Mouse (Mus musculus) G1E (cell line): ENCODE measurements around the gene Tab1. TPM values are rescaled to one million over a fixed set of nuclear protein-coding genes. Genes with fewer than 3 reads are reported as not detected.
A peak's percentile ranks its signal among the peaks of the same experiment; 100 is the strongest.

Experiments
- ATAC-seq: 2 replicates; pipeline ENCODE4 v1.8.0; 2016; ENCODE audit warnings: mild to moderate bottlenecking; ENCODE audit not compliant: insufficient number of reproducible peaks, poor library complexity, low FRiP score, severe bottlenecking; ENCODE audit errors: extremely low read depth
- DNase-seq: peaks from one replicate; pipeline ENCODE4 v3.0.0; 2012; ENCODE audit warnings: low spot score
- H3K27me3 ChIP-seq: 2 replicates; pipeline ENCODE4 v1.6.1; 2012; ENCODE audit warnings: mild to moderate bottlenecking, low read length, inconsistent platforms; ENCODE audit not compliant: insufficient read depth
- H3K36me3 ChIP-seq: replicated peaks from 2 replicates; pipeline ENCODE3; 2012; ENCODE audit warnings: mild to moderate bottlenecking, inconsistent platforms
- H3K4me1 ChIP-seq: 2 replicates; pipeline ENCODE4 v1.6.1; 2012; ENCODE audit warnings: low read depth, low read length, inconsistent platforms, mixed read lengths; ENCODE audit not compliant: insufficient read depth
- H3K4me3 ChIP-seq: 2 replicates; pipeline ENCODE4 v1.5.1; 2012; ENCODE audit warnings: low read depth, mild to moderate bottlenecking, inconsistent platforms, low read length, moderate library complexity, mixed read lengths
- H3K9me3 ChIP-seq: replicated peaks from 2 replicates; pipeline ENCODE4 v1.6.1; 2012; ENCODE audit warnings: inconsistent platforms
- CTCF ChIP-seq: IDR thresholded peaks from 2 replicates; pipeline ENCODE4 v1.5.1; 2012; ENCODE audit warnings: low read depth, low read length, inconsistent platforms, mixed read lengths
- GATA1 ChIP-seq: IDR thresholded peaks from 2 replicates; pipeline ENCODE4 v1.6.1; 2012; ENCODE audit warnings: borderline replicate concordance, low read length, inconsistent platforms, mixed read lengths
- GATA2 ChIP-seq: IDR thresholded peaks from 2 replicates; pipeline ENCODE4 v1.6.1; 2012; ENCODE audit warnings: low read depth, low read length, inconsistent platforms, borderline replicate concordance
- POLR2AphosphoS5 ChIP-seq: IDR thresholded peaks from 2 replicates; pipeline ENCODE4 v1.6.1; 2012; ENCODE audit warnings: low read depth, low read length, inconsistent platforms; ENCODE audit not compliant: insufficient replicate concordance
- TAL1 ChIP-seq: conservative IDR thresholded peaks from 2 replicates; pipeline ENCODE4 v1.6.1; 2012; ENCODE audit warnings: low read depth, low read length, inconsistent platforms, mixed read lengths
- polyA plus RNA-seq: library from polyadenylated mRNA; stranded (reverse); fragments of >175 nt; gene quantifications from 2 replicates; pipeline ENCODE4 v1.2.3, GENCODE M21; 2012
- total RNA-seq, 2 experiments: library from RNA; stranded (forward) in 1 of 2; stranded (reverse) in 1 of 2; fragments of 200-1000 nt in 1 of 2; fragments of >200 nt in 1 of 2; fragmentation: Nextera tagmentation in 1 of 2; gene quantifications; 2 replicates each; pipeline ENCODE4 v1.2.3; 2014 to 2017

Tab1 gene
- total and polyA plus RNA-seq, 3 experiments: 22.3 to 29.1 (median 27.2) TPM

DNA sequence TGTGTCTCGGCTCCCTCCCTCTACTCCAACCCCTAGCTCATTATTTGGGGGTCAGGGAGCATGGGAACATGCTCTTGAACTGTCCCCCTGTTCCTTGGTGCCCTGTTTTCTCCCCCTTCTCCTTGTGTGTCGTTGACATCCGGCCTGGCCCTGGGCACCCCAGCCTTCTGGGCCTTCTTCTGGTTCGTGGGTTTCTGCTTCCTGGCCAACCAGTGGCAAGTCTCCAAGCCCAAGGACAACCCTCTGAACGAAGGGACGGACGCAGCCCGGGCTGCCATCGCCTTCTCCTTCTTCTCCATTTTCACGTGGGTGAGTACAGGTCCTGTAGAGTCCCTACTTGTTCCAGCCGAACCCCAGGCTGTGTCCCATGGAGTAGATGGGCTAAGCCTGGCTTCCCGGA lies 21.5 kb upstream of the Tab1 start:
- no peak for ATAC-seq
- Histone ChIP-seq H3K36me3 (peaks cover 88% of the 10 kb centered on the region), H3K4me1 (peaks cover 44% of the 10 kb centered on the region), H3K4me3 (no peak overlapping the region), H3K9me3 (peaks cover 2% of the 10 kb centered on the region; the same call in 1 of the 2 replicates), H3K27me3 (no peaks in the 10 kb centered on the region)
- TF ChIP-seq POLR2AphosphoS5: no peak
- no peak for DNase-seq

DNA sequence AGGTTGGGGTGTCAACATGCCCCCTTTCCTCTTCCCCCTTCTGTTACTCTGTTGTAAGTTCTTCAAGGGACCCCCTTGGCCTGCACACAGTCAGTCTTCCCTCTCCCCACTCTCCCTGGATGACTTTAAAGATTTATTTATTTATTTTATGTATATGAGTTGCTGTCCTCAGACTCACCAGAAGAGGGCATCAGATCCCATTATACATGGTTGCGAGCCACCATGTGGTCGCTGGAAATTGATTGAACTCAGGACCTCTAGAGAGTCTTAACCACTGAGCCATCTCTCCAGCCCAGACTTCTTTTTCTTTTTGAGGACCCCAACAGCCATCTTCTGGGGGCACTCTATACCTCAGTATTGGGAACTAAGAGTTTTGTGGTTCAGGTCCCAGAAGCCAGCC lies 20.4 kb upstream of the Tab1 start:
- H3K27me3 ChIP-seq: no peaks in the 10 kb centered on the region
- no peak overlapping the region for H3K4me3 ChIP-seq
- peaks cover 88% of the 10 kb centered on the region for H3K36me3 ChIP-seq
- no peak for DNase-seq
- TF ChIP-seq GATA2: no peak
- TF ChIP-seq GATA1: no peak
- no peak for TF ChIP-seq CTCF
- no peak for TF ChIP-seq TAL1
- no peak for TF ChIP-seq POLR2AphosphoS5
- no peak for ATAC-seq
- peaks cover 47% of the 10 kb centered on the region for H3K4me1 ChIP-seq
- H3K9me3 ChIP-seq: peaks cover 2% of the 10 kb centered on the region; the same call in 1 of the 2 replicates

DNA sequence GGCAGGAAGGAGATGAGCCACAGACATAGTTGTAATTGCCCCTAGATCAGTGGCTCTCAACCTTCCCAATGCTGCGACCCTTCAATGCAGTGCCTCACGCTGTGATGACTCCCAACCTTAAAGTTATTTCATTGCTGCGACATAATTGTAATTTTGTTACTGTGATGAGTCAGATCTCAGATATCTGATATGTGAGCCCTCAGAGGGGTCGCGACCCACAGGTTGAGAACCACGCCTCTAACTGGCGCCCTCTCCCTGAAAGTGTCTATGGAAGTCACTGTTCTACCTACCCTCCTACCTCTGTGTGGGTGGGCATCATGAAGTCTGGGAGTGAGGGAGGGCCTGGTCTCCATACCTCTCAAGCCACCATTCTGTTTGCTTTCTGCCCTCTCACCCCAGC lies 18.5 kb upstream of the Tab1 start:
- H3K9me3 ChIP-seq: peaks cover 2% of the 10 kb centered on the region; the same call in 1 of the 2 replicates
- H3K36me3 ChIP-seq: peaks cover 95% of the 10 kb centered on the region
- H3K27me3 ChIP-seq: no peaks in the 10 kb centered on the region
- TF ChIP-seq GATA1 (no peak), CTCF (no peak)
- no peak overlapping the region for H3K4me3 ChIP-seq
- DNase-seq: no peak
- ATAC-seq: no peak
- H3K4me1 ChIP-seq: peaks cover 48% of the 10 kb centered on the region

DNA sequence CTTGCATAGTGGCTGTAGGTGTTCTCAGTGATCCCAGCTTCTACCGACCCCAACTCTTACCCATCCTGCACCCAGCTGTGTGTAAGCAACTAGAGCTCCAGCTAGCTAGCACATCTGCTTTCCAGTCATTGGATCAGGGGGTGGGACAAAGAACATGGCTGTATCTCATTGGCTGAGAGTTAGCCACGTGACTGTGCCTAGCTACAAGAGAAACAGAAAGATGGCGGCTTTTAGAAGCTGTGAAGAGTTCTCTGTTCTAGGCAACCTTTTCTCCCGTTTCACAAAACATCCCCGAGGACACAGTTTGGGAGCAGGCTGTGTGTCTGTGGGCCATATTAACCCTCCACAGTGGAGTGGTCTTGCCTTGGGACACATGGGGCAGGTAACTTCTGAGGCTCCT lies 17.7 kb upstream of the Tab1 start:
- H3K4me1 ChIP-seq: peaks cover 50% of the 10 kb centered on the region
- ATAC-seq (no peak), DNase-seq (no peak)
- H3K4me3 ChIP-seq: no peak overlapping the region
- H3K27me3 ChIP-seq: no peaks in the 10 kb centered on the region
- H3K36me3 ChIP-seq: peaks cover 98% of the 10 kb centered on the region
- TF ChIP-seq TAL1: no peak
- peaks cover 2% of the 10 kb centered on the region; the same call in 1 of the 2 replicates for H3K9me3 ChIP-seq

DNA sequence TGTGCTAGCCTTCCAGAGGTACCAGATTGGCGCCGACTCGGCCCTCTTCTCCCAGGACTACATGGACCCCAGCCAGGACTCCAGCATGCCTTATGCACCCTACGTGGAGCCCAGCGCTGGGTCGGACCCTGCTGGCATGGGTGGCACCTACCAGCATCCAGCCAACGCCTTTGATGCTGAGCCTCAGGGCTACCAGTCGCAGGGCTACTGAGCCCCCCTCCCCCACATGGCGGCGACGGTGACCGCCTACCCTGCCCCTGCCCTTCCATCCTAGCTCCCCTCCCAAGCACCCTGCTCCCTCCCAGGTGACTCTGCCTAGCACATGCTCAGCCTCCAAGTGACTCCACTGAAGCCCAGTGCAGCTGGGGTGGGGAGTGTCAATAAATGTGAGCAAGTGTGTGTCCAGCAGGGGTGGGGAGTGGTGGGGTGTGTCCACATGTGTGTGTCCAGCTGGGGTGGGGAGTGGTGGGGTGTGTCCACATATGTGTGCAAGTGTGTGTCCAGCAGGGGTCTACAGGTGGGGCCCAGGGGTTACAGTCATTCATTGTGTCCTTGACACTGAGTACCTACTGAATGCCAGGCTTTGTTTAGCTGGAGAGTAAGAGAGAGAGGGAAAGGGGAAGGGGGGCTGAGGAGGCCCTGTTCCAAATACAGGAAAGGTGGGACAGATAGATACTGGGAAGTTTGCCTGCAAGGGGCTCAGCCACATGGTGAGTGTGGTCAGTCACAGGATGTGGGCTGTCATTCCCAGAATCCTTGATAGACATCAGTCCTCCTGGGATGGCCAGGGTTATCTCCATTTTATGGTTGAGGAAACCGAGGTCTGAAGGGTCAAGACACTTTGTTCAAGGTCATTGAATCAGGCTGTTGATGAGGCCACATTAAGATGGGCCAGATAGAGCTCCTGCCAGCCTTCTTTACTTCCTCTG lies 16.8 kb upstream of the Tab1 start:
- TF ChIP-seq TAL1 (peak; percentile 65; the same call in 1 of the 2 replicates), GATA2 (no peak), GATA1 (no peak), POLR2AphosphoS5 (no peak)
- peaks cover 48% of the 10 kb centered on the region for H3K4me1 ChIP-seq

DNA sequence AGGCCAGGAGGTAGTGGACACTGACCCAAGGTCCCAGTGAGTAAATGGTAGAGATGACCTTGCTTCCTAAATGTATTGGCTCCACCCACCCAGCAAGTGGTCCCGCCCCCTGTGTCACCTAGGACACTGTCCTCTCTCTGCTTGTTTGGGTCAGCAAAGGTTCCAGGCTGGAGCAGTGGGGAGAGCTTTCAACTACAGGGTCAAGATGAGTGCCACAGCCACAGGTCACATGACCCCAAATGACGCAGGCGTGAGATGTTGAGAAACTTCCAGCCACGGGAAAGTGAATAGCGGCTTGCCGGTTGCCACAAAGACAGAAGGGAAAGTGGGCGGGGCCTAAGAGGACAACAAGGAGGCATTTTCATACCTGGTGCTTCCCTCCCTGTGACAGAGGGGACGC lies 15.8 kb upstream of the Tab1 start:
- TF ChIP-seq CTCF (no peak), GATA1 (no peak), POLR2AphosphoS5 (no peak), GATA2 (no peak), TAL1 (no peak)
- peaks cover 51% of the 10 kb centered on the region for H3K4me1 ChIP-seq
- peak overlapping the region; percentile 57; the same call in 1 of the 2 replicates for H3K4me3 ChIP-seq
- DNase-seq (no peak), ATAC-seq (no peak)
- H3K27me3 ChIP-seq: no peaks in the 10 kb centered on the region
- H3K9me3 ChIP-seq: peaks cover 2% of the 10 kb centered on the region; the same call in 1 of the 2 replicates
- peaks cover 88% of the 10 kb centered on the region for H3K36me3 ChIP-seq

More for the DNA sequence above, 16.8 kb upstream of the Tab1 start:
- peak; percentile 42; the same call in 1 of the 2 replicates for ATAC-seq
- no peak for DNase-seq
- peaks cover 92% of the 10 kb centered on the region for H3K36me3 ChIP-seq
- H3K9me3 ChIP-seq: peaks cover 2% of the 10 kb centered on the region; the same call in 1 of the 2 replicates
- peak overlapping the region; percentile 57 for H3K4me3 ChIP-seq
- no peaks in the 10 kb centered on the region for H3K27me3 ChIP-seq

DNA sequence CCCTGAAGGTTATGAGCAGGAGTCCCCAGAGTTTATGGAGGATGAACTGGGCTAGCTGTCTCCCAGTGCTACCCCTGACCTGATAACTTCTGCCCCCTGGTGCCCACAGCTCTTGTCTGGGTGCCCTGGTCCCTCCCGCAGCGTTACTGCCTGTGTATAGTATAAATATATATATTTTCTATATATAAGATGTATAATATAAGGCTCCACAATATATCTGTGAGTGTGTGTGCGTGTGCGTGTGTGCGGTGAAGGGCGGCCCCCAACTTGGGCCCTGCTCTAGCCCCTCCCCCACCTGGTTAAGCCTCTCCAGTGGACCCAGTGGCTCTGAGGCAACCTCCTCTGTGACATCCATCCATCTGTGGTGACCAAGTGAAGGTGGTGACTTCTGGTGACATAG lies 13.9 kb upstream of the Tab1 start:
- ATAC-seq (no peak), DNase-seq (no peak)
- Histone ChIP-seq H3K36me3 (peaks cover 77% of the 10 kb centered on the region), H3K9me3 (no peaks in the 10 kb centered on the region), H3K27me3 (no peaks in the 10 kb centered on the region), H3K4me3 (no peak overlapping the region), H3K4me1 (peaks cover 49% of the 10 kb centered on the region)
- no peak for TF ChIP-seq TAL1
- TF ChIP-seq POLR2AphosphoS5: no peak
- no peak for TF ChIP-seq GATA1
- no peak for TF ChIP-seq GATA2
- no peak for TF ChIP-seq CTCF
